Mouse (Mus musculus) NIH3T3 (cell line): Measurements from ENCODE around the gene Cog3.
A peak's percentile ranks its signal among the peaks of the same experiment; 100 is the strongest.

ENCODE experiments used
- DNase-seq: peaks from one replicate; pipeline ENCODE4 v3.0.0-alpha.2; 2012; ENCODE audit warnings: low read depth

The Cog3 gene

DNA sequence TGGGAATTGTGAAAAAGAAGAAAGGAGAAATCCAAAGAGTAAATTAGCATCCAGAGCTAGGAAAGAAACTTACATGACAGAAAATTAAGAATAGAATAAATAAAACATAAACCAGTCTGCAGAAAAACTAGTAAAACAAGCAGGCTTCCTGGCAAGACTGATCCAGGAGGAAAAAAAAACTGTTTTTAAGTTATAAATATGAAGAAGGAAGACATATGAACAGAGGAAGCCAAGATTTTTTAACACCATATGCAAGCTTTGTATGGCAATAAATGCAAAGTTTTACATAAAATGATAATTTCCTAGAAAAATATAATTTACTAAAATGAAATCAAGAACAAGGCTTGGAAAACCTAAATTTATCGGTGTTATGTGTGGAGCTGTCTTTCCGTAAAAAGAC lies 63.9 kb downstream of the Cog3 start:
- no peak for DNase-seq

GRCm38 (mm10) chr14:75676316-75676715 lies 78.0 kb downstream of the Cog3 start:
- no peak for DNase-seq

- peak; percentile 4 for DNase-seq
These were observed 85.2 kb downstream of the Cog3 start for GRCm38 (mm10) chr14:75669085-75669645.

DNA sequence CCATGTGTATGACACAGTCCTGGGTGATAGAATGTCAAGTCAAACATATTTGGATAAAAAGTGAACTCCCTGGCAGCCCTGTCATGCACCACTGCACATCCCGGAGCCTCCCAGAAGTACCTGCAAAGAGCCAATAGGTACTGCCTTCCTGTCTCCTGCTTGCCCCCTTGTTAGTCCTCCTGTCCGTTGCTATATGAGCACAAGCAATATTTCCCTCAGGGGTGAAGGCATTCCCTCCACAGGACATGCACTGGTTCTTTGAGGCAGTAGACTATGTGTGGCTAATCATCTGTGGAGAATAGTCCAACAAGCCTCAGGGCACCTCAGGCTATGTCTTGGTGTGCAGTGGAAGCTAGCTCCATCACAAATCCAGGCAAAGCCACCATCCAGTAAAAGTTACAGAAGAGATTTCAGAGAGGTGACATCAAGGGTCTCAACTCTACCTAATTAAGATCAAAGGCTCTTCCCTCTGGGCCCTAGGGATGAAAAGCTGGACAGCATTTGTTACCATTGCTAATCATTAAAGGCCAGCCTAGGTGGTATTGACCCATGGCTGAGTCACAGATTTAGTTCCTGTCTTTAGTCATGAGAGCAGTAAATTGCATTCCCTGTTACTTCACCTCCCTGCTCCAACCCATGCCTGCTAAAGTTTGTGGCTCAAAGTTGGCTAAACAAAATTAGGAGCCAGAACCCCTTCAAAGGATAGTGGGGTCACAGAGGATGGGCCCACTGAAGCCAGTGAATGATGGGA lies 88.7 kb downstream of the Cog3 start:
- DNase-seq = no peak

- no peak for DNase-seq
These were observed 92.8 kb downstream of the Cog3 start for GRCm38 (mm10) chr14:75661548-75661947.

DNA sequence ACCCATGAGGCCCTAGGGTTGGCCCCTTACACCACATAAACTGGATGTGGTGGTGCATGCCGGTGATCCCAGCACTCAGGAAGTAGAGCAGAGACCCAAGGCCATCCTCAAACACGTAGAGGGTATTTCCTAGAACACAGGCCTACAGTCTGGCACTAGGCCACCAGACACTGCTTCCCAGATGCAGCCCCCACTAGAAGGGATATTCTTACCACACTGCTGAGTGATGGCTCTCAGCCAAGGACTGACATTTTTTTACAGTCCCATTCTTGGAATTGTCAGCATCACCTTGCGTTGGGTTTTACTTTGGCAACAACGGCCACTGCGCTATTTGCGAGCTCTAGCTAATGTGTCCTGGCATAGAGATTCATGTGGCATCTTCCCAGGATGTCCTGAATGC lies 93.4 kb downstream of the Cog3 start:
- DNase-seq = no peak
